Mouse (Mus musculus) lung, postnatal 10 days (tissue): ENCODE data around the gene Msl3.
A peak's percentile ranks its signal among the peaks of the same experiment; 100 is the strongest.

Experiments
- DNase-seq: peaks from one replicate; pipeline ENCODE4 v3.0.0; 2021

Msl3 gene

DNA sequence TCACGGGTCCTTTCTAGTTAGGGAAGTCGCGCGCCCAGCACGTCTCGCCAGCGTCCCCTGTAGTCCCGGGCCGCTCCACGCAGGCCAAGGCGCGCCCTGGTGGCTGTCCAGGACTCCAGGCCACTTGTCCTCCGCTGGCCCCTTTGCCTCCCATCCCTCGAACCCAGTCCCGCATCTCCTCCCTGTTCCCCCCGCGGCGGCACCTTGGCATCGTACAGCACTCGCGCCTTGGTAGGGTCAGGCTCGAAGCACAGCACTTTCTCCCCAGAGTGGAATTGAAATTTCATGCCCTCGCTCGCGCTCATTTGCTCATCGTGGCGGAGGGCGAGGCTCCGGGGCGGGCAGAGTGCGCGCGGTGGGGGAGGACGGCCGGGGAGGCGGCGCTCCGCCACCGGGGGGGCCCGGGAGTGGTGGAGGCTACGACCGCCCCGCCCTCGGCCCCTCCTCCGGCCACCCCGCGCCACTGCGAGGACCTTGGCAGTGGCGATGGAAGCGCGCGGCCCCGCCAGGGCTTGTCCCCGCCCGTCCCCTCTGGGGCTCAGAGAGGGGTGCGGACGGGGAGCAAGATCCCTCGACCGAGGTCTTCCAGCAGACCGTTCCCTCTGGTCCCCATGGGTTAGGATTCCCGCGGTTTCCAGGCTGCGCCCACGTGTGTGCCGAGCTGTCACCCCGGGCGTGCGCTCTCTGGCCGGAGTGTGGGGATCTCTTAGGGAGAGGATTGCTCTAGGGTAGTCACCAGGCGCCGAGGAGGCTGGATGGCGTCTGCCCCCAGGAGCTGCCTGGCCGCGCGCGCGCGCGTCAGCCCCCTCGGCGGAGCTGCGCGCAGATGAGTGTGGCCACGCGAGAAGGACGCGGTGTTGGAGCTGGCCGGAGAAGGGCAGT, at the start of gene Msl3:
Msl3 (minus strand) TSS at position 374 of the 882 bp plus-strand sequence.
- peak; percentile 89 for DNase-seq

DNA sequence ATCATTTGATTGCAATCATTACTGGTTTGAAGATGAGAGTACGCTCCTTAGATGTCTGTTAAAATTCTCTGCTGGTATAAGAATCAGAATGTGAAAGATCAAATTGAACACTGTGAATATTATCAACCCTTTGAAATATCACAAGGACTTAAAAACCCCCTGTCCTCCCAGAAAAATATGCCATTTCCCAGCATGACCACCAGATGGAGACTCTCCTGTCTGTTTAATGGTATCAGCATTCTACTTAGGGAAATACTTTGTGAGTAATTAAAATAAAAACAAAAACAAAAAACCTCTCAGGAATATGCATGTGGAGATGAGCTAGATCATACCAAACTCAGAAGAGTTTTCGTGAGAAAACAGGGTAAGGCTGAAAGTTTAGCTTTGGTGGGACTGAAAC, 44.3 kb upstream of the Msl3 start:
- peak; percentile 22 for DNase-seq

- DNase-seq, result no peak
Observed at GRCm38 (mm10) chrX:168674407-168674962, 787 bp upstream of the Msl3 start.

- no peak for DNase-seq
Observed at GRCm38 (mm10) chrX:168672913-168673524, 679 bp downstream of the Msl3 start.

GRCm38 (mm10) chrX:168672425-168672824, 1.3 kb downstream of the Msl3 start:
- peak; percentile 78 for DNase-seq

- peak; percentile 80 for DNase-seq
Observed at GRCm38 (mm10) chrX:168663982-168664689, 9.6 kb downstream of the Msl3 start.

GRCm38 (mm10) chrX:168660236-168660635, 13.5 kb downstream of the Msl3 start:
- DNase-seq, result peak; percentile 10

GRCm38 (mm10) chrX:168659803-168660202, 13.9 kb downstream of the Msl3 start:
- peak; percentile 29 for DNase-seq

- DNase-seq, result no peak
Observed at GRCm38 (mm10) chrX:168659275-168659674, 14.4 kb downstream of the Msl3 start.

- DNase-seq, result no peak
Observed at GRCm38 (mm10) chrX:168657795-168658194, 15.9 kb downstream of the Msl3 start.

DNA sequence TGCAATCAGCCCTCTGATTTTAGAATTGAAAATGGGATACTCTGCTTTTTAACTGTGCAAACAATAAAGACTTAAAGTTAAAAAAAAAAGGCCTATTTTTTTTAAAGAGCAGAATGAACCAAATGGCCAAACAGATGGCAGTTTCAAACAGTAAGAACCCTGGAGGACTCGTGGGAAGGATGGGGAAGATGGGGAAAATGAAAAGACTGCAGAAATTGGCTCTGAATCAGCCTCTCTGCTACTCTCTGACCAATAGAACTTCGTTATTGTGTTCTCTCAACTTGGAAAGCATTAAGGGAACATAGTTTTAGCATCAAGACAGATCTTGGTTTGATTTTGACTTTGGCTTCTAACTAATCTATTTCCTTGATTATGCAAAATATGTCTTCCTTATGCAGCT, 24.4 kb downstream of the Msl3 start:
- DNase-seq, result no peak

DNA sequence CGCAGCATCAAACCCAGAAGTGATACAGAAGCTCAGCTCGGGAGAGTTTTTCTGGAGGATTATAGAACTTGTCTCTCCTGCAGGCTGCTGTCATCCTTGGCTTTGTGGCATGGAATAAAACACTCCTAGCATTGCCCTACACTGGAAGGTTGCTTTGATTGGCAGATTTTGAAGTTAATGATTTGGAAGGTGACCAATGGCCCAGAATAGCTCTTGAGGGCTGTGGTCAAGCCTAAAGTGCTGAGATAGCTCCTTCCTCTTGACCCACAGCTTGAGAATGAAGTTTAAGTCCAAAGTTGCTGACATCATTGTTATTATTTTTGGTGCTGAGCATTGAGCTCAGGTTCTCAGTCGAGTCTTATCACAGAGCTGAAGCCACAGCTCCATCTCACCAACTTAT, 26.0 kb downstream of the Msl3 start:
- DNase-seq, result no peak

DNA sequence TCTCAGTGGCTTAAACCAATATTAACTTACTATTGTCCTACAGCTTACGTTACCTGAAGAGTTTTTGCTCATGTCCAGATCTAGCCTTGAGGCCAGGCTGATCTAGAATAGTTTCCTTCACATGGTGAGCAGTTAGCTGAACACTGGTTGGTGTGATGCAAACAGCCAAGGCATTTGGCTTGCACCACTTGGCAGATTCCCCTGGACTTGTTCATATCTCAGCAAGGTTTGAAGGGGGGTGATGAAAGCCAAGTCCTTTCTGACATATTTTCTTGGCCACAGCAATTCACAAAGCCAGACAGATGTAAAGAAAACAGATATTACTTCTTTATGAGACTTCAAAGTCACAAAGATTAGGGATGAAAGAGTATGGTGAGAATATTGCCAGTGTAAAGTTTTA, 30.2 kb downstream of the Msl3 start:
- no peak for DNase-seq

GRCm38 (mm10) chrX:168639556-168640356, 33.9 kb downstream of the Msl3 start:
- peak; percentile 83 for DNase-seq
